Mouse (Mus musculus): ENCODE measurements around the gene Cstf2t.
A peak's percentile ranks its signal among the peaks of the same experiment; 100 is the strongest.

GRCm38 (mm10) chr19:31082662-31083429, at the start of gene Cstf2t:
- TF ChIP-seq CTCF (IDR thresholded peaks at IDR 0.05) (no peak), EP300 (IDR thresholded peaks at IDR 0.05) (peak; percentile 4; the same call in 1 of the 2 replicates)

All from lung, postnatal 0 days (tissue).